Mouse (Mus musculus) hindbrain, embryonic 10.5 days (tissue): ENCODE data around the gene Prss29. TPM values are rescaled to one million over a fixed set of nuclear protein-coding genes. Genes with fewer than 3 reads are reported as not detected.

Experiments used
- DNase-seq: peaks from one replicate; pipeline ENCODE4 v3.0.0-alpha.2; 2017; ENCODE audit warnings: low spot score
- H3K27ac ChIP-seq: fragments of 300-500 bp; sonication (generic); 2 replicates; pipeline ENCODE4 v1.5.1; 2016; ENCODE audit warnings: mild to moderate bottlenecking, moderate library complexity
- H3K27me3 ChIP-seq: fragments of 300-500 bp; sonication (generic); 2 replicates; pipeline ENCODE4 v1.6.1; 2016; ENCODE audit warnings: mild to moderate bottlenecking; ENCODE audit not compliant: poor library complexity, insufficient read depth, severe bottlenecking
- H3K36me3 ChIP-seq: fragments of 300-500 bp; sonication (generic); 2 replicates; pipeline ENCODE4 v1.6.1; 2016; ENCODE audit warnings: mild to moderate bottlenecking, moderate library complexity
- H3K4me1 ChIP-seq: fragments of 300-500 bp; sonication (generic); replicated peaks from 2 replicates; pipeline ENCODE4 v1.6.1; 2016; ENCODE audit warnings: mild to moderate bottlenecking
- H3K4me3 ChIP-seq: fragments of 300-500 bp; sonication (generic); 2 replicates; pipeline ENCODE4 v1.5.1; 2016; ENCODE audit warnings: mild to moderate bottlenecking, moderate library complexity
- H3K9me3 ChIP-seq: fragments of 300-500 bp; sonication (generic); 2 replicates; pipeline ENCODE4 v1.6.1; 2016; ENCODE audit warnings: mild to moderate bottlenecking, moderate library complexity
- WGBS: fragments of 180-500 bp; shearing (Covaris S2); methylation state at CpG from one replicate; pipeline ENCODE4 v1.1.7; 2016; 5-methylcytosine and 5-hydroxymethylcytosine counted together
- polyA plus RNA-seq: library from polyadenylated mRNA; unstranded; fragments of >200 nt; fragmentation: Nextera tagmentation; extraction: Ambion mirVana; gene quantifications from 2 replicates; pipeline ENCODE4 v1.2.1, GENCODE M21; 2016

Prss29 gene
- polyA plus RNA-seq, 1 experiment from 2014 or later: not detected

DNA sequence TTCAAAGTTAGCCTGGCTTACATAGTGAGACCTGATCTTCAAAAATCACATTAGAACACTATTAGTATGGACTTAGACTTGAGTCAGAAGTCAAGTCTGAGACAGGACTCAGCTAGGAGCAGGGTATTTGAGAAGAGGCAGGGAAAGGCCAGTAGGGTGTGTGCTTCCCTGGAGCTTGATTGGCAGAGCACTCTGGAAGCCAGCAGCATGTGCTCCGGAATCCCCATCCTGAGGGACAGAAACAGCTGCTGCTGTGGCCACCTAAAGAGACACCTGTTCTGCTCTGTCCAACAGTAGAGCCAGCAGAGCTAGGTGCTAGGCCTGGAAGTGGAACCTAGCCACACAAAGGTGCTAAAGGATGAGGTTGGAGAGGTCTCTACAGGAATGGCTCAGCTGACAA lies 24.3 kb upstream of the Prss29 start:
- Histone ChIP-seq H3K4me1 (no peaks in the 10 kb centered on the region), H3K36me3 (no peaks in the 10 kb centered on the region), H3K27ac (no peak overlapping the region), H3K27me3 (no peaks in the 10 kb centered on the region), H3K9me3 (no peaks in the 10 kb centered on the region), H3K4me3 (no peak overlapping the region)
- 44% methylated on average over 1 of the region's 1 CpGs for WGBS
- no peak for DNase-seq

DNA sequence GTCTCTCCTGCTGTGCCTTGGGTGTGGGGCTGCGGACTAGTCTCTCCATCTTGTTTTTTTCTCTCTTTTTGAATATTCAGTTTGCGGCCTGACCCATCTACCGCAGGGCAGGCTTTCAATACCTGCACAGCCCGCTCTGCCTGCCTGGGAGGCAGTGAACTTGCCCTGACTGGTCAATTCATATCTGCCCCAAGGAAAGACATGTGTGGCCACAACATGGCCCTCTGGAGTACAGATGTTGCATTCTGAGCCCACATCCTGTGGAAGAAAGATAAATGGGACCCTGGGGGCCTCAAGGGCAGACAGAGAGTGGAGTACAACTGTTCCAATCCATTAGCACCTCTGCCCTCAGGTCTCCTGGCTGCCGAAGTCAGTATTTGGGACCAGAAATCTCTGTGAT lies 20.4 kb upstream of the Prss29 start, which contains the start of gene Prss34:
Prss34 (plus strand) TSS at position 301 of the 400 bp plus-strand sequence.
- H3K27ac ChIP-seq: no peak within 1 kb of the TSS
- no peaks in the 10 kb centered on the region for H3K4me1 ChIP-seq
- no peak for DNase-seq
- H3K36me3 ChIP-seq: no peaks in the 10 kb centered on the region
- no peaks in the 10 kb centered on the region for H3K9me3 ChIP-seq
- H3K27me3 ChIP-seq: no peaks in the 10 kb centered on the region
- WGBS: 90% methylated on average over 5 of the region's 5 CpGs
- no peak within 1 kb of the TSS for H3K4me3 ChIP-seq

DNA sequence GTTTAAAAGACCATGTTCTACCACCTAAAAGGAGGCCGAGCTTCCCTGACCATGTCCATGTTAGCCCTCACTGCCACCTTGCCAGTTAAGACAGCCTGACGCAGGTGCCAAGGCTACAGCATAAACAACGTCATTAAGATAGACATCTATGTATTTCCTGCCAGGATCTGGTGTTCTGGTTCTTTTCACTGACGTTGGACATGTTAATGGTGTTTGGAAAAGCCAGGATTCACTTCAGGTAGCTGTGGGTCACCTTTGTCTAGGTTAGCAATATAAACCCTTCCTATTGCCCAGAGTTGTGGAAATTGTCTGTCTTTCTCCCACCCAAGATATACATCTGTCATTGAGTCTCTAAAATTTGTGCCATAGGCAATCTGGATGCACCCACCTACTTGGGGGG lies 10.1 kb upstream of the Prss29 start, which contains the start of gene Prss28:
Prss28 (plus strand) TSS at position 301 of the 400 bp plus-strand sequence.
- no peaks in the 10 kb centered on the region for H3K4me1 ChIP-seq
- WGBS: 86% methylated on average over 4 of the region's 4 CpGs
- DNase-seq: no peak
- H3K27me3 ChIP-seq: no peaks in the 10 kb centered on the region
- no peaks in the 10 kb centered on the region for H3K36me3 ChIP-seq
- no peak within 1 kb of the TSS for H3K4me3 ChIP-seq
- H3K9me3 ChIP-seq: no peaks in the 10 kb centered on the region
- H3K27ac ChIP-seq: no peak within 1 kb of the TSS

DNA sequence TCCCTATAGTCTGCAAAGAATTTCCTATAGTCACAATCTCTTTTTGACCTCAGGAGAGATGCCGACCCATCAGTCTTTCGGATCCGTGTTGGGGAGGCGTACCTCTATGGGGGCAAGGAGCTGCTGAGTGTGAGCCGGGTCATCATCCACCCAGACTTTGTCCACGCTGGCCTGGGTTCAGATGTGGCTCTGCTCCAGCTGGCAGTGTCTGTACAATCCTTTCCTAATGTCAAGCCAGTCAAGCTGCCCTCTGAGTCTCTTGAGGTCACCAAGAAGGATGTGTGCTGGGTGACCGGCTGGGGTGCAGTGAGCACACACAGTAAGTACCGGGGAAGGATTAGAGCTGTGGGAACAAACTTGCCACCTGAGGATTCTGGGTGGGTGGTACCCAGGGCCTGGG lies 2.4 kb downstream of the Prss29 start:
- no peak for DNase-seq
- Histone ChIP-seq H3K9me3 (no peaks in the 10 kb centered on the region), H3K27me3 (peaks cover 2% of the 10 kb centered on the region; the same call in 1 of the 2 replicates), H3K27ac (no peak overlapping the region), H3K4me1 (peaks cover 4% of the 10 kb centered on the region; the same call in 1 of the 2 replicates), H3K36me3 (no peaks in the 10 kb centered on the region), H3K4me3 (no peak overlapping the region)
- WGBS: 93% methylated on average over 8 of the region's 8 CpGs

DNA sequence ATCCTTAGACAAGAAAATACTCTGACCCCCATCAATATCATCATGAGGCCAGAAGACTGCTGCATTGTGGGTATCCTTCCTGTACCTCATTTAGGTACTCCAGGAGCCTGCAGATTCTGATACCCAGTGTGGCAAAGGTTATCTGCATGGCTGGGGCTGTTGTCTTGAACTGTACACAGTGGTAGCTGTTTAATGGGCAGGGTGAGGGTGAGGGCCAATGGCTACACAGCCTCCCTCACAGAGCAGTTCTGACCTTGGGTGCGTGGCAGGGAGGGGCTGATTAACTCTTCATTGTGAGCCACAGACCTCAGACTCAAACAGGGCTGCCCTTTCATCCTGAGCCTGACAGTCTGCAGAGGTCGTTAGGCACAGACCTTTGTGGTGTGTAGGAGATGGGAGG lies 4.5 kb downstream of the Prss29 start:
- H3K27ac ChIP-seq: no peak overlapping the region
- no peaks in the 10 kb centered on the region for H3K9me3 ChIP-seq
- H3K36me3 ChIP-seq: no peaks in the 10 kb centered on the region
- H3K4me3 ChIP-seq: no peak overlapping the region
- H3K4me1 ChIP-seq: peaks cover 4% of the 10 kb centered on the region; the same call in 1 of the 2 replicates
- no peak for DNase-seq
- peaks cover 2% of the 10 kb centered on the region; the same call in 1 of the 2 replicates for H3K27me3 ChIP-seq
- 40% methylated on average over 2 of the region's 2 CpGs for WGBS

DNA sequence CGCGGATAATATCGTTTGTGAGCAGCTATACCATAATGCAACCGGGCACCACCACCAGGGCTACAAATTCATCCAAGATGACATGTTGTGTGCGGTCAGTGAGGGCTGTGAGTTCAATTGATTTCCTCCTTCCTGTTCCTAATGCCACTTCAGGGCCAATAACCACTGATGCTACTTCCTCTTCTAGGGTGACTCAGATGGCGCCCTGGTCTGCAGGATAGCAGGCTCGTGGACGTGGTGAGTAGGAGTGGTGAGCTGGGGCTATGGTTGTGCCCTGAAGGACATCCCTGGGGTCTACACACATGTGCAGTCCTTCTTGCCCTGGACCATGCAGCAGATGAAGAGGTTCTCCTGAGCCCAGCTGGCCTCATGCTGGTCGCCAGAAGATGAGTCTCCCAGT lies 13.9 kb downstream of the Prss29 start:
- no peak overlapping the region for H3K27ac ChIP-seq
- no peak overlapping the region for H3K4me3 ChIP-seq
- WGBS: 81% methylated on average over 9 of the region's 9 CpGs
- H3K36me3 ChIP-seq: no peaks in the 10 kb centered on the region
- no peaks in the 10 kb centered on the region for H3K9me3 ChIP-seq
- H3K4me1 ChIP-seq: no peaks in the 10 kb centered on the region
- DNase-seq: no peak
- 0 out of 2 replicates have a peak, but pooled peaks cover 14% of the 10 kb centered on the region for H3K27me3 ChIP-seq

DNA sequence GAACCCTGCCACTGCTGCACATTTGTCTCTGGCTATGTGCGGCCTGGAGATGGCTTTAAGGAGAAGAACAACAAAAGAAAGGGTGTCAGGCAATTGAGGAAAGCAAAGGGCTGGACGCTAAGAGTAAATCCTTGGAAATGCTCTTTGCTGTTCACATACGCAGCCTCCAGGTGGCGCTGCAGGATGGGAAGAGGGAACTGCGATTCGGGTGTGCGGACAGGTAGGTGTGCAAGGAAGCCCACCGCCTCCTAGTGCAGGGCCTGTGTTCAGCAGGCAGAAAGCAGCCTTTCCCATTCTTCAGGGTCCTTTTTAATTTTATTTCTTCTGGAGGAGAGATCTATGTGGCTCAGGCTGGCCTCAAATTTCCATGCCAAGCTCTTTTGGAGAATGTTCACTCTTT lies 15.5 kb downstream of the Prss29 start:
- Histone ChIP-seq H3K4me3 (no peak overlapping the region), H3K36me3 (no peaks in the 10 kb centered on the region), H3K4me1 (no peaks in the 10 kb centered on the region), H3K27me3 (0 out of 2 replicates have a peak, but pooled peaks cover 14% of the 10 kb centered on the region), H3K27ac (no peak overlapping the region), H3K9me3 (no peaks in the 10 kb centered on the region)
- 2% methylated on average over 8 of the region's 8 CpGs for WGBS
- DNase-seq: peak; percentile 76

DNA sequence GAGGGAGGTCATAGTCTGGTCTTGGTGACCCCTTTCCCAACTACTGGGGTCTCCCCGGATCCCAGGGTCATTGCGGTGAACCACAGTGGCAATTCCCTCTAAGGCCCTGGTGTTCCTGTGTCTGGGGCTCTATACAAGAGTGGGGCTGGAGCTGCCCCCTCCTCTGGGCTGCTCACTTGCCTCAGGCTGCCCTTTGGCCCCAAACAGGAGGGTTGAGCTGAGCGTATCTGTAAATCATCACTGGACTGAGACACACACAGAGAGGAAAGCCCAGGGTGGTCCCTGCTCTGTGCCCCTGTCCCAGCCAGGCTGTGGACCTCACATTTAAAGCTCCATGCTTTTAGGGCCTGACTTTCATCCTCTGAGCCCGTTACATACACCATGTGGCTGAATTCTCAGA lies 19.8 kb downstream of the Prss29 start:
- H3K4me3 ChIP-seq: no peak overlapping the region
- DNase-seq: no peak
- no peaks in the 10 kb centered on the region for H3K4me1 ChIP-seq
- WGBS: 80% methylated on average over 4 of the region's 4 CpGs
- H3K27ac ChIP-seq: no peak overlapping the region
- no peaks in the 10 kb centered on the region for H3K36me3 ChIP-seq
- 0 out of 2 replicates have a peak, but pooled peaks cover 10% of the 10 kb centered on the region for H3K27me3 ChIP-seq
- H3K9me3 ChIP-seq: no peaks in the 10 kb centered on the region

DNA sequence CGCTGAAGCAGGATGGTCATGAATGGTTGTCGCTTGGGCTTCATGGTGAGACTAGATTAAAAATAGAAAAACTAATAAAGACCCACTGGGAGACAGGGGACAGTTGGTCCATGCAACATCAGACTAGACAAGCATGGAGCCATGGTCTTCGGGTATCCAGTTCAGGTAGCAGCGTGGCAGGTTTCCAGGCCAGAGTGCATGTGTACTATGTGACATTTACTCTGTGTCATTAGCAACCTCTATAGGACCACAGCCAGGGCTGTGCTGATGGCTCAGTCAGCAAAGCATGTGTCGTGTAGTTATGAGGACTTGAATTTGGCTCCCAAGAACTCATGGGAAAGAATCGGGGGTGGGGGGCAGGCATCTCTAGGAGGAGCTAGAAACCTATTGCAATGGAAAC lies 21.5 kb downstream of the Prss29 start:
- 90% methylated on average over 6 of the region's 6 CpGs for WGBS
- no peak for DNase-seq
- Histone ChIP-seq H3K27ac (no peak overlapping the region), H3K36me3 (no peaks in the 10 kb centered on the region), H3K9me3 (no peaks in the 10 kb centered on the region), H3K4me3 (no peak overlapping the region), H3K27me3 (0 out of 2 replicates have a peak, but pooled peaks cover 9% of the 10 kb centered on the region), H3K4me1 (no peaks in the 10 kb centered on the region)

DNA sequence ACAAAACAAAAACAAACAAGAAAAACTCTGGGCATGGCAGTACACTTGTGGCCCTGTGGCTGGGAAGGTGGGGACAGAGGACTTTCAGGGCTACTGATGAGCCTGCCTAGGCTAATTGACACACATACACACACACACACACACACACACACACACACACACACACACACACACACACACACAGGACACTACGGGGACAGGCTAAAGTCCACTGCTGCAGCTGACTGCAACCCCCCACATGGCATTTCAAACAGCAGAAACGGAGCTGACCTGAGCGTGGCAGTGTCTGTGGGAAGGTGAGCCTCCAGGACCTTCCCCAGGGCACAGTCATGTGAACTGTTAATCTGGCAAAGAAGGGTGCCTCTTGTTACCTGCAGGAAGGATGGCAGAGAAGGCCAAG lies 23.0 kb downstream of the Prss29 start:
- H3K27ac ChIP-seq: no peak overlapping the region
- H3K4me3 ChIP-seq: no peak overlapping the region
- H3K4me1 ChIP-seq: no peaks in the 10 kb centered on the region
- no peaks in the 10 kb centered on the region for H3K9me3 ChIP-seq
- 63% methylated on average over 3 of the region's 3 CpGs for WGBS
- no peaks in the 10 kb centered on the region for H3K27me3 ChIP-seq
- no peak for DNase-seq
- H3K36me3 ChIP-seq: no peaks in the 10 kb centered on the region

DNA sequence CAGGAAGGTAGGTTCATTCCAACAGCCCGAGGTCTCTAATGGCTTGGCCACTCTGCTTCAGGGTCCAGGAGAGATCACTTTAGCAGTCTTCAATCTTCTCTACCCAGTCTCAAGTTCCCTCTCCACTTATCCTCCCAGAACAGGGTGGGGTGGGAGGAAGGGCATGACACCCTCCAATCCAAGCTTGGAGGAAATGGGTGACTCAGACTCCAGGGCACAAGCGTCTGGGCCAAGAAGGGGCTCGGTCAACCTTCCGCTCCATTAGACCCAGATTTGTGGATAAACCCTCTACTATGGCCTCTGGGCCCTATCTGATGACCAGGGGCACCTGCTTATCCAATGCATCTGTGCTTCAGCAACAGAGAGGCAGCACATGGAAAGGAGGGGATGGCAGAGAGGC lies 27.0 kb downstream of the Prss29 start, which contains the start of gene Tpsab1:
Tpsab1 (minus strand) TSS at position 101 of the 400 bp plus-strand sequence.
- 89% methylated on average over 4 of the region's 4 CpGs for WGBS
- no peak for DNase-seq
- H3K4me1 ChIP-seq: no peaks in the 10 kb centered on the region
- H3K27me3 ChIP-seq: no peaks in the 10 kb centered on the region
- no peaks in the 10 kb centered on the region for H3K36me3 ChIP-seq
- no peak within 1 kb of the TSS for H3K27ac ChIP-seq
- no peaks in the 10 kb centered on the region for H3K9me3 ChIP-seq
- no peak within 1 kb of the TSS for H3K4me3 ChIP-seq

DNA sequence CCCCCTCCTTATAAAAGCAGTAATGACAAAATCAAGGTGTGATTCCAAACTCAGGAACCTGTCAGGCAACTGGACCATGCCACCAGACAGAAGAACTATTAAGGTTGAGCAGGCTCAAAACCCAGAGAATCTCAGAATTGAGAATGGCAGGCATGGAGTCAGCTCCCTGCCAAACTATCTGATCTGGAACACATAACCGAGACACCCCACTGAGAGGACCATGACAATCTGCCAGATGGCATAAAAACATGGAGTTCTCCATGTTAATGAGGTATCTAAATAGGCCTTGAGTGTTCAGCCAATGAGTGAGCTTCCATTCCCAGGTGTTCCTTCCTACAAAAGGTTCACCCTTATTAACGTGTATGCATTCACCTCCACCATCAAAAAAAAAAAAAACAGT lies 42.8 kb downstream of the Prss29 start:
- no peak overlapping the region for H3K4me3 ChIP-seq
- H3K27ac ChIP-seq: no peak overlapping the region
- no peak for DNase-seq
- no peaks in the 10 kb centered on the region for H3K27me3 ChIP-seq
- H3K9me3 ChIP-seq: no peaks in the 10 kb centered on the region
- 74% methylated on average over 2 of the region's 2 CpGs for WGBS
- H3K36me3 ChIP-seq: no peaks in the 10 kb centered on the region
- H3K4me1 ChIP-seq: no peaks in the 10 kb centered on the region

DNA sequence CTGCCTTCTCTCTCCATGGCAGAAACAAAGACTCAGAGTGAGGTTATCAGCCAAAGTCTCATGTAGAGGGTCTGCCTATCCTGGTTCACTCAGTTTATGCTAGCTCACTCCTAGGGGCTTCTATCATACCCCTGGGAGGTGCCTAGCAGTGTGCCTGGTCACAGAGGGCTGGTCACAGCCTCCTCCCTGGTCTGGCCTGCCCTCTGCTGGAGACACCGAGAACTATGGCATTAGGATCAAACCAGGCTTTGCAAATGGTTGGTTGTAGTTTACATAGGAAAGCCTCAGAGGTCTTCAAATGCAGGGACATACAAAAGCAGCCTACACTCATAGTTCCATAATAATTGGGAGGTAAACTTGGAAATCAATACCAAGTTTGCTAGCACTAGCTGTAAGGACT lies 45.3 kb downstream of the Prss29 start:
- 11% methylated on average over 1 of the region's 1 CpGs for WGBS
- H3K4me1 ChIP-seq: no peaks in the 10 kb centered on the region
- DNase-seq: peak; percentile 46

DNA sequence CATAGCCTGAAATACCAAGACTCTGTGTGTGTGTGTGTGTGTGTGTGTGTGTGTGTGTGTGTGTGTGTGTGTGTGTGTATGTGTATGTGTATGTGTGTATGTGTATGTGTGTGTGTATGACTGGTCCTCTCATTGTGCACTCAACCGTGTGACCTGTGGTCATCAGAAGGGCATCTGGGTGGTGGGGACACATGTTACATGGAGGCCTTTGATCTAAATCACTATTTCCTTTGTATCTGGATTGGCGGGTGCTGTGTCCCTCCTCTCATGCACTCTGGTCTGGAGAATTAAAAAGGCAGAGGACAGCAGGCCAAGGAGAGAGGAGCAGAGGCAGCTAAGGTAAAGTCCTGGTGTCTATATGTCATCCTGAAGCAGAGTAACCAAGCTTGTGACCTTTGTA lies 47.6 kb downstream of the Prss29 start, which contains the start of gene Tpsb2:
Tpsb2 (plus strand) TSS at position 301 of the 400 bp plus-strand sequence.
- Histone ChIP-seq H3K36me3 (no peaks in the 10 kb centered on the region), H3K4me1 (no peaks in the 10 kb centered on the region), H3K27me3 (no peaks in the 10 kb centered on the region; the same call in 1 of the 2 replicates), H3K27ac (no peak within 1 kb of the TSS), H3K4me3 (no peak within 1 kb of the TSS), H3K9me3 (no peaks in the 10 kb centered on the region)
- WGBS: 65% methylated on average over 2 of the region's 2 CpGs
- DNase-seq: no peak

More for the DNA sequence above, 45.3 kb downstream of the Prss29 start:
- H3K27ac ChIP-seq: no peak overlapping the region
- no peaks in the 10 kb centered on the region for H3K9me3 ChIP-seq
- no peaks in the 10 kb centered on the region for H3K36me3 ChIP-seq
- no peak overlapping the region for H3K4me3 ChIP-seq
- H3K27me3 ChIP-seq: no peaks in the 10 kb centered on the region; the same call in 1 of the 2 replicates
